ENCODE assay signal across 9 mouse cellular contexts in the genomic region with DNA sequence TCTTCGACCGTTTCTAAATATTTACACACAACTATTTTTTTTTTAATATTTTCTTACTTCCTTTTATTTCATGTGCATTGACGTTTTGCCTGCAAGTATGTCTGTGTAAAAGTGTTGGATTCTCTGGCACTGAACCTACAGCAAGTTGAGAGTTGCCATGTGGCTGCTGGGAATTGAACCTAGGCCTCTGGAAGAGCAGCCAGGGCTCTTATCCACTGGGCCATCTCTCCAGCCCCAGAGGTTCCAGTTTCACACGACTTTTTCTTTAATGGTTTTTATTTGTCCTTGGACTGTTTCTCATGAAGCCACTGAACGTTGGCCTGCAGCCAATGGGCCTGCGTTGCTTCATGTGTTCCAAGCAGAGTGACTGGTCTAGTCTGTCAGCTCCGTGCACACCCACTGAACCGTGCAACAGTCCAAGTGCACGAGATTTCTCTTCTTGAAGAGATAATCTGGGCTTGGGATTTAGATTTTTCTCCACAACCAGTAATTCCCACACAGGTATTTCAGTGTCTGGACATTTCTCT. TPM values are rescaled to one million over a fixed set of nuclear protein-coding genes. Genes with fewer than 3 reads are reported as not detected.
DNase-seq lines count a peak whose midpoint lies in the region; ATAC-seq and TF ChIP-seq lines count a peak whose summit lies in the region.
"Had no signal": no experiment of that assay in that cellular context is flagged by ENCODE, and none has a peak within 500 bp of the region (broad histone marks: within the 10 kb centered on the region; RNA-seq: fewer than 3 reads in every experiment).

No protein-coding gene starts in this region.

- H3K36me3 ChIP-seq in forebrain, postnatal 0 days (ENCODE audit: insufficient read depth), result peaks cover 54% of the 10 kb centered on the region
- H3K36me3 ChIP-seq in forebrain, embryonic 15.5 days, result peaks cover 71% of the 10 kb centered on the region
- peaks cover 91% of the 10 kb centered on the region for H3K36me3 ChIP-seq in heart, embryonic 14.5 days (ENCODE audit: control insufficient read depth, insufficient read depth, low read length)
- peaks cover 96% of the 10 kb centered on the region for H3K36me3 ChIP-seq in liver, embryonic 13.5 days
- H3K36me3 ChIP-seq in stomach, postnatal 0 days (ENCODE audit: control insufficient read depth, insufficient read depth, low read length), result peaks cover 22% of the 10 kb centered on the region; the same call in 1 of the 2 replicates

- no peak for ATAC-seq in forebrain, postnatal 0 days
- ATAC-seq in forebrain, embryonic 15.5 days (replicated peaks), result no peak
- peak; percentile 82 for ATAC-seq in heart, embryonic 14.5 days (ENCODE audit: insufficient number of reproducible peaks, insufficient read depth, low FRiP score, low read depth)
- ATAC-seq in liver, embryonic 13.5 days (ENCODE audit: low read depth), result peak; percentile 32; the same call in 1 of the 2 replicates
- ATAC-seq in stomach, postnatal 0 days (ENCODE audit: low FRiP score, low TSS enrichment), result peak; percentile 62

- peak; percentile 28 for DNase-seq in forebrain, postnatal 0 days
- DNase-seq in adrenal gland, postnatal 36 days, result peak; percentile 90 to 92
- no peak for DNase-seq in liver, embryonic 13.5 days
- peak; percentile 74 for DNase-seq in stomach, postnatal 0 days (ENCODE audit: low spot score)
- DNase-seq in frontal cortex, postnatal 10 days (ENCODE audit: low spot score in 2 of 2), result no peak
- no peak for DNase-seq in B cell, adult 2 months

- H3K4me1 ChIP-seq in forebrain, postnatal 0 days (ENCODE audit: insufficient read depth), result no peaks in the 10 kb centered on the region
- peaks cover 17% of the 10 kb centered on the region for H3K4me1 ChIP-seq in forebrain, embryonic 15.5 days
- peaks cover 9 to 21% of the 10 kb centered on the region in 2 experiments for H3K4me1 ChIP-seq in heart, embryonic 14.5 days (ENCODE audit: control insufficient read depth in 2 of 2, insufficient read depth in 2 of 2, low read length in 2 of 2)
- peaks cover 49% of the 10 kb centered on the region for H3K4me1 ChIP-seq in liver, embryonic 13.5 days (replicated peaks)
- no peaks in the 10 kb centered on the region for H3K4me1 ChIP-seq in stomach, postnatal 0 days (replicated peaks; ENCODE audit: control insufficient read depth, insufficient read depth)

- no peak overlapping the region for H3K27ac ChIP-seq in forebrain, postnatal 0 days (ENCODE audit: low read depth, low read length)
- no peak overlapping the region for H3K27ac ChIP-seq in forebrain, embryonic 15.5 days (replicated peaks)
- peak overlapping the region; percentile 46 to 80 for H3K27ac ChIP-seq in heart, embryonic 14.5 days (replicated peaks in 1 of 2; ENCODE audit: control insufficient read depth in 1 of 2, insufficient read depth in 1 of 2, low read depth in 2 of 2, low read length in 2 of 2)
- no peak overlapping the region for H3K27ac ChIP-seq in liver, embryonic 13.5 days
- no peak overlapping the region for H3K27ac ChIP-seq in stomach, postnatal 0 days (replicated peaks)

- no peak for TF ChIP-seq CTCF in forebrain, postnatal 0 days (IDR thresholded peaks at IDR 0.05; ENCODE audit: low read depth)
- no peak for TF ChIP-seq CTCF in stomach, postnatal 0 days (IDR thresholded peaks at IDR 0.05; ENCODE audit: low read depth)

- H3K9me3 ChIP-seq in forebrain, postnatal 0 days (ENCODE audit: low read length), result no peaks in the 10 kb centered on the region
- H3K9me3 ChIP-seq in forebrain, embryonic 15.5 days, result no peaks in the 10 kb centered on the region
- H3K9me3 ChIP-seq in heart, embryonic 14.5 days (ENCODE audit: control insufficient read depth, low read length), result no peaks in the 10 kb centered on the region
- H3K9me3 ChIP-seq in liver, embryonic 13.5 days (replicated peaks), result no peaks in the 10 kb centered on the region
- H3K9me3 ChIP-seq in stomach, postnatal 0 days (ENCODE audit: control insufficient read depth, low read length), result no peaks in the 10 kb centered on the region
- H3K9me3 ChIP-seq: megakaryocyte, embryonic 14.5 days had no signal

- no peaks in the 10 kb centered on the region for H3K27me3 ChIP-seq in forebrain, postnatal 0 days (ENCODE audit: insufficient read depth, low read length)
- no peaks in the 10 kb centered on the region for H3K27me3 ChIP-seq in forebrain, embryonic 15.5 days
- H3K27me3 ChIP-seq in heart, embryonic 14.5 days (ENCODE audit: control insufficient read depth, insufficient read depth, low read length), result no peaks in the 10 kb centered on the region
- H3K27me3 ChIP-seq in liver, embryonic 13.5 days, result no peaks in the 10 kb centered on the region
- H3K27me3 ChIP-seq in stomach, postnatal 0 days (ENCODE audit: control insufficient read depth, insufficient read depth, low read length), result no peaks in the 10 kb centered on the region
- H3K27me3 ChIP-seq: megakaryocyte, embryonic 14.5 days had no signal

- 47% methylated on average over 9 of the region's 9 CpGs for WGBS in forebrain, postnatal 0 days
- WGBS in forebrain, embryonic 15.5 days, result 56% methylated on average over 9 of the region's 9 CpGs
- WGBS in heart, embryonic 14.5 days, result 30% methylated on average over 9 of the region's 9 CpGs
- WGBS in liver, embryonic 13.5 days (ENCODE audit: insufficient replicate concordance), result 70% methylated on average over 9 of the region's 9 CpGs
- 27% methylated on average over 9 of the region's 9 CpGs for WGBS in stomach, postnatal 0 days

- no peak for TF ChIP-seq EP300 in stomach, postnatal 0 days (optimal IDR thresholded peaks at IDR 0.05)

- H3K4me2 ChIP-seq in forebrain, postnatal 0 days (ENCODE audit: low read depth), result no peak overlapping the region
- no peak overlapping the region for H3K4me2 ChIP-seq in forebrain, embryonic 15.5 days (replicated peaks)
- no peak overlapping the region for H3K4me2 ChIP-seq in heart, embryonic 14.5 days (ENCODE audit: low read length)
- no peak overlapping the region for H3K4me2 ChIP-seq in liver, embryonic 13.5 days
- no peak overlapping the region for H3K4me2 ChIP-seq in stomach, postnatal 0 days (replicated peaks; ENCODE audit: low read depth)

- H3K4me3 ChIP-seq in forebrain, postnatal 0 days (ENCODE audit: low read depth, low read length), result no peak overlapping the region
- H3K4me3 ChIP-seq in forebrain, embryonic 15.5 days, result no peak overlapping the region
- H3K4me3 ChIP-seq in heart, embryonic 14.5 days (ENCODE audit: control insufficient read depth in 1 of 2, insufficient read depth in 1 of 2, low read depth in 1 of 2, low read length in 2 of 2), result no peak overlapping the region
- H3K4me3 ChIP-seq in liver, embryonic 13.5 days (replicated peaks), result no peak overlapping the region
- no peak overlapping the region for H3K4me3 ChIP-seq in stomach, postnatal 0 days (ENCODE audit: low read depth, low read length)
- H3K4me3 ChIP-seq: megakaryocyte, embryonic 14.5 days had no signal

- H3K9ac ChIP-seq in forebrain, postnatal 0 days, result no peak overlapping the region
- no peak overlapping the region for H3K9ac ChIP-seq in forebrain, embryonic 15.5 days (replicated peaks)
- peak overlapping the region; percentile 25; the same call in 1 of the 2 replicates for H3K9ac ChIP-seq in heart, embryonic 14.5 days (ENCODE audit: low read length)
- no peak overlapping the region for H3K9ac ChIP-seq in liver, embryonic 13.5 days
- H3K9ac ChIP-seq in stomach, postnatal 0 days (ENCODE audit: low read length), result no peak overlapping the region; the same call in 1 of the 2 replicates

RNA-seq across cellular contexts. Expression of a gene that starts 23.1 kb away (rescaled TPM):
- 1.4 TPM in 2 replicates for total RNA-seq in forebrain, postnatal 0 days (2014; rRNA removed)
- polyA plus RNA-seq in forebrain, postnatal 0 days (2015; fragmentation: Nextera tagmentation; extraction: Ambion mirVana), result 0.14 and 0.30 TPM in 2 replicates
- polyA plus RNA-seq in forebrain, embryonic 15.5 days (2015; fragmentation: Nextera tagmentation; extraction: Ambion mirVana), result 0.22 and 0.51 TPM in 2 replicates
- total RNA-seq in adrenal gland, postnatal 36 days (2021), result 1 to 10 TPM; 1.9 to 2.5 TPM
- polyA plus RNA-seq in heart, embryonic 14.5 days (2014; fragmentation: Nextera tagmentation; extraction: Ambion mirVana), result 0.20 and 0.35 TPM in 2 replicates
- polyA plus RNA-seq in liver, embryonic 13.5 days (2015; fragmentation: Nextera tagmentation; extraction: Ambion mirVana), result 0.22 and 0.28 TPM in 2 replicates
- polyA plus RNA-seq in stomach, postnatal 0 days (2015; fragmentation: Nextera tagmentation; extraction: Ambion mirVana), result 0.36 and 0.38 TPM in 2 replicates

RNA-seq across cellular contexts. Expression of a gene that starts 55.8 kb away (rescaled TPM):
- total RNA-seq in forebrain, postnatal 0 days (2014; rRNA removed), result 96.3 and 108 TPM in 2 replicates
- 74.5 and 81.5 TPM in 2 replicates for polyA plus RNA-seq in forebrain, postnatal 0 days (2015; fragmentation: Nextera tagmentation; extraction: Ambion mirVana)
- polyA plus RNA-seq in forebrain, embryonic 15.5 days (2015; fragmentation: Nextera tagmentation; extraction: Ambion mirVana), result 172 and 174 TPM in 2 replicates
- total RNA-seq in adrenal gland, postnatal 36 days (2021), result 100 to 1,000 TPM; 103 to 122 TPM
- polyA plus RNA-seq in heart, embryonic 14.5 days (2014; fragmentation: Nextera tagmentation; extraction: Ambion mirVana), result 71.3 and 74.3 TPM in 2 replicates
- 67.9 and 78.2 TPM in 2 replicates for polyA plus RNA-seq in liver, embryonic 13.5 days (2015; fragmentation: Nextera tagmentation; extraction: Ambion mirVana)
- 61.9 TPM in 2 replicates for polyA plus RNA-seq in stomach, postnatal 0 days (2015; fragmentation: Nextera tagmentation; extraction: Ambion mirVana)

Comparison
In these comparisons a context has a peak if more than half of its experiments do, and no peak if none do; other contexts are left out.
1. ATAC-seq: peak in heart, embryonic 14.5 days (single experiment), liver, embryonic 13.5 days (single experiment) and stomach, postnatal 0 days (single experiment); none in forebrain, postnatal 0 days (single experiment) and forebrain, embryonic 15.5 days (single experiment).
2. DNase-seq: peak in forebrain, postnatal 0 days (single experiment), adrenal gland, postnatal 36 days (2 of 2) and stomach, postnatal 0 days (single experiment); none in liver, embryonic 13.5 days (single experiment), frontal cortex, postnatal 10 days (0 of 2) and B cell, adult 2 months (0 of 2).
3. H3K27ac ChIP-seq: peak in heart, embryonic 14.5 days (2 of 2); none in forebrain, postnatal 0 days (single experiment), forebrain, embryonic 15.5 days (single experiment), liver, embryonic 13.5 days (single experiment) and stomach, postnatal 0 days (single experiment).